Comparison of ENCODE assay signal across 20 mouse cellular contexts in genomic region chr19:3620871-3621270, GRCm38 (mm10). TPM values are rescaled to one million over a fixed set of nuclear protein-coding genes. Genes with fewer than 3 reads are reported as not detected.
A peak's percentile ranks its signal among the peaks of the same experiment; 100 is the strongest.
DNase-seq lines count a peak whose midpoint lies in the region; ATAC-seq lines count a peak whose summit lies in the region.
"Had no signal": no experiment of that assay in that cellular context is flagged by ENCODE, and none has a peak within 500 bp of the region (broad histone marks: within the 10 kb centered on the region; RNA-seq: fewer than 3 reads in every experiment).

No protein-coding gene starts in this region.

- ATAC-seq in cerebellum, adult (ENCODE audit: insufficient number of reproducible peaks, low FRiP score, low TSS enrichment) = no peak
- ATAC-seq: activated CD4-positive, CD25-positive, alpha-beta regulatory T cell, adult 4 months; forebrain, embryonic 15.5 days; intestine, embryonic 15.5 days had no signal

- intact Hi-C loops in left cerebral cortex, postnatal 4 days (cut with DNase I) = loop anchor here (5.0 kb wide), 1 partner anchor 61 kb away; no protein-coding TSS in a partner anchor
- intact Hi-C loops in left cerebral cortex, postnatal 36 days (cut with DNase I) = no loop called here

- peak; percentile 16 for DNase-seq in cerebellum, adult 11-12 months
- no peak for DNase-seq in cerebellum, adult 11 months
- DNase-seq in cerebellum, postnatal 14 days = peak; percentile 54 to 64
- DNase-seq in left cerebral cortex, postnatal 4 days = peak; percentile 48
- no peak for DNase-seq in left cerebral cortex, postnatal 36 days (ENCODE audit: low spot score in 2 of 2)
- DNase-seq: adrenal gland, adult 8-10 months; adrenal gland, postnatal 25 days; cerebellum, adult 2 months; cerebellum, postnatal 36 days; embryo, embryonic 11 days; gastrocnemius, postnatal 10 days; gastrocnemius, postnatal 36 days; heart, adult 2 months; heart, postnatal 14 days; heart, postnatal 4 days; kidney, adult 11 months had no signal

RNA-seq across cellular contexts. Expression of gene Ppp6r3, which starts 45.3 kb away (rescaled TPM):
- 100 to 1,000 TPM; 100 to 113 TPM for total RNA-seq in left cerebral cortex, postnatal 4 days (2021)
- total RNA-seq in left cerebral cortex, postnatal 36 days (2021) = 10 to 100 TPM; 73.8 to 81.5 TPM

Comparison
In these comparisons a context has a peak if more than half of its experiments do, and no peak if none do; other contexts are left out.
1. DNase-seq: peak in cerebellum, adult 11-12 months (single experiment), cerebellum, postnatal 14 days (2 of 2) and left cerebral cortex, postnatal 4 days (single experiment); none in cerebellum, adult 11 months (single experiment) and left cerebral cortex, postnatal 36 days (0 of 2).